Mouse (Mus musculus) G1E (cell line): ENCODE results near the gene Ubtd2.

Experiments used
- CTCF ChIP-seq: IDR thresholded peaks from 2 replicates; pipeline ENCODE4 v1.5.1; 2012; ENCODE audit warnings: low read depth, low read length, inconsistent platforms, mixed read lengths
- GATA2 ChIP-seq: IDR thresholded peaks from 2 replicates; pipeline ENCODE4 v1.6.1; 2012; ENCODE audit warnings: low read depth, low read length, inconsistent platforms, borderline replicate concordance
- POLR2AphosphoS5 ChIP-seq: IDR thresholded peaks from 2 replicates; pipeline ENCODE4 v1.6.1; 2012; ENCODE audit warnings: low read depth, low read length, inconsistent platforms; ENCODE audit not compliant: insufficient replicate concordance

- TF ChIP-seq GATA2: no peak
- no peak for TF ChIP-seq POLR2AphosphoS5
- TF ChIP-seq CTCF: no peak
Measured at GRCm38 (mm10) chr11:32474725-32475124, 19.6 kb downstream of the Ubtd2 start.
